Mouse (Mus musculus): ENCODE results near the gene Gm43951. TPM values are rescaled to one million over a fixed set of nuclear protein-coding genes. Genes with fewer than 3 reads are reported as not detected.

Gene Gm43951
- polyA plus RNA-seq (2012; fragmentation: generic; extraction: Trizol): 0.10 TPM

DNA sequence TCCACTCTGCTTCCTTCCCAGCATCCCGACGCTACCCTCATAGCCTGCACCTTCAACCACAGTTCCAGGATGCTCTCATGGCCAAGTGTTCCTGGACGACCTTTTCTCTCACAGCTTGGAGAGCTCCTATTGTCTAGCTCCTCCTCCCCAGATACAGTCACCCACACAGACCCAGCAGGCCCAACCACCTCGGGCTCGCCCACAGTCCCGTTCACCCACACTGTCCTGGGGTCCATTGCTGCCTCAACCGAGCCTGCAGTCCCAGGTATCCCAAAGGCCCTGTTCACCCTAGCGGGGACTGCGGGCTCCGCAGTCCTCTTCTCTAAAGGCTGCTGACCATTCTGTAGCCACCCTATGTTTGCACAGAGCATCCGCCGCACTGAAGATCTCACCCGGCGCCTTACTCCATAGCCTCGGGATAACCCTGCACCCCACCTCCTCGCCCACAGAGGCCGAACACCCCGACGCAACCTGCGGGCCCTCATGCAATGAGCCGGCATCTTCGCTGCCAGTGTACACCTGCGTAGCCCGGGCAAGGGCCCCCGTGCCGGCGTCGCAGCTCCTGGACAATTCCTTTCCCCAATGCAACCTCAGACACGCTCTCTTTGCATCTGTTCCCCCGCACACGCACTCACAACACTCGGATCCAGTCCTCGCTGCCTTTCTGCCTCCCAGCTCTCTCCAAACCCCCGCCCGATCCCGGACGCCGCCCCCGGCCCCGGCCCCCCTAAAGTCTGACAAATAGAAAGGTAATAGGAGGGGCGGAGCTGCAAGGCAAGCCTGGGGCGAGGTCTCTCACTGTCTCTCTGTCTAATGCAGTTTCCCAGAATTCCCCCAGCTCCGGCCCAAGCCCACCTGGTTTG lies at the start of gene Gm43951:
Gm43951 (minus strand) TSS at position 500 of the 863 bp plus-strand sequence.
- peak within 1 kb of the TSS; percentile 98 for H3K4me3 ChIP-seq
- TF ChIP-seq MYOG (IDR thresholded peaks at IDR 0.05; ENCODE audit: control insufficient read depth in 1 of 3, insufficient read depth in 1 of 3, insufficient read length in 2 of 3, low read depth in 2 of 3): no peak
- no peak for TF ChIP-seq SRF (IDR thresholded peaks at IDR 0.05; ENCODE audit: control insufficient read depth, insufficient read length, low read depth)
- TF ChIP-seq USF1 (IDR thresholded peaks at IDR 0.05; ENCODE audit: low read depth): no peak
- TF ChIP-seq POLR2A (IDR thresholded peaks at IDR 0.05; ENCODE audit: insufficient read length, low read depth): peak; percentile 20
- no peak for TF ChIP-seq CEBPB (IDR thresholded peaks at IDR 0.05; ENCODE audit: insufficient read depth, poor library complexity, severe bottlenecking)
- peak in 1 of 3 experiments; percentile 10 for TF ChIP-seq MYOD1 (IDR thresholded peaks at IDR 0.05; ENCODE audit: control insufficient read depth in 1 of 3, insufficient read length in 2 of 3, low read depth in 2 of 3)
- H3K36me3 ChIP-seq (ENCODE audit: control insufficient read depth, insufficient read depth): peaks cover 12% of the 10 kb centered on the region
- H3K4me2 ChIP-seq (ENCODE audit: low read depth): peak within 1 kb of the TSS; percentile 81
- H3K27me3 ChIP-seq (ENCODE audit: control insufficient read depth, insufficient read depth, insufficient read length): no peaks in the 10 kb centered on the region
- peaks cover 43% of the 10 kb centered on the region for H3K79me2 ChIP-seq (ENCODE audit: control insufficient read depth, insufficient read depth)
- H3ac ChIP-seq (ENCODE audit: control insufficient read depth, insufficient read length): peak within 1 kb of the TSS; percentile 71

DNA sequence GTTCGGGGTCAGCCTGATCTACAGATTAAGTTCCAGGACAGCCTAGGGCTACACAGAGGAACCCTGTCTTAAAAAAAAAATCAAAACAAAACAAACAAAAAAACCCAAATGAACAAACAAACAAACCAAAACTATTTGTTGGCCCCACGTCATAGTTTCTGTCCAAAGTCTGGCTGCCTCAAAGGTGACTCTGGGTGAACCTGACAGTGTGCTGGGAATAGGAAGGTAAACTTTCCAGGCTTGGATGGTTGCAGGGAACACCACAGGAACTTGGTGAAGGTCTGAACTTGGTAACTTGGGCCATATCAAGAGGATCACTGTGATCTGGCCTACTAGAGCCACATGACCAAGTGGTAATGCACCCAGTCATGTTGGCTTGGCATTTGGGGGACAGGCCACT lies 49.8 kb upstream of the Gm43951 start:
- Histone ChIP-seq H3K4me2 (ENCODE audit: low read depth) (no peak overlapping the region), H3ac (ENCODE audit: control insufficient read depth, insufficient read length) (no peak overlapping the region), H3K27me3 (ENCODE audit: control insufficient read depth, insufficient read depth, insufficient read length) (peaks cover 5% of the 10 kb centered on the region), H3K79me2 (ENCODE audit: control insufficient read depth, insufficient read depth) (no peaks in the 10 kb centered on the region), H3K36me3 (ENCODE audit: control insufficient read depth, insufficient read depth) (no peaks in the 10 kb centered on the region), H3K4me3 (no peak overlapping the region)
- no peak for TF ChIP-seq TCF12 (IDR thresholded peaks at IDR 0.05; ENCODE audit: insufficient read depth, poor library complexity, severe bottlenecking)

DNA sequence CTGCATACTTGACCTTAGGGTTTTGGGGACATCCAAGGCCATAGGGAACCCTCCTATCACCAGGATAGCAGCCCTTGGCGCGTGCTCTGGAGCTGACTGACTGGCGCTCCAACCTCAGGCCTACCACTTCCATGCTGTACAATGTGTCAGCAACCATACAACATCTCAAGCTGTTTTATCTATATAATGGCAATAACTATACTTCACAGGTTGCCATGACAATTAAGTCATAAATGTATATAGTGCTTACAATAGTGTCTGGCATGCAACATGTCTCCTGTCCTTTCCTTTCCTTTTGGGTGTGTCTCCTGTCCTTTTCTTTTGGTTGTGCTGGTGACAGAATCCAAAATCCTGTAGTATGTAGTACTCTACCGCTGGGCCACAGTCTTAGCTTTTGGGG lies 49.0 kb upstream of the Gm43951 start:
- no peaks in the 10 kb centered on the region for H3K79me2 ChIP-seq (ENCODE audit: control insufficient read depth, insufficient read depth)
- H3K4me3 ChIP-seq: no peak overlapping the region
- H3K27me3 ChIP-seq (ENCODE audit: control insufficient read depth, insufficient read depth, insufficient read length): peaks cover 5% of the 10 kb centered on the region
- no peak for TF ChIP-seq CEBPB (IDR thresholded peaks at IDR 0.05; ENCODE audit: insufficient read depth, poor library complexity, severe bottlenecking)
- TF ChIP-seq REST (IDR thresholded peaks at IDR 0.05; ENCODE audit: insufficient read depth, insufficient read length): no peak
- TF ChIP-seq USF1 (IDR thresholded peaks at IDR 0.05; ENCODE audit: low read depth): no peak
- no peak for TF ChIP-seq TCF12 (IDR thresholded peaks at IDR 0.05; ENCODE audit: insufficient read depth, poor library complexity, severe bottlenecking)
- no peak for TF ChIP-seq E2F4 (IDR thresholded peaks at IDR 0.05; ENCODE audit: insufficient read depth)
- TF ChIP-seq TCF3 (IDR thresholded peaks at IDR 0.05; ENCODE audit: insufficient read length, low read depth): no peak
- TF ChIP-seq MYOG (IDR thresholded peaks at IDR 0.05; ENCODE audit: control insufficient read depth in 1 of 3, insufficient read depth in 1 of 3, insufficient read length in 2 of 3, low read depth in 2 of 3): no peak
- no peak for TF ChIP-seq POLR2A (IDR thresholded peaks at IDR 0.05; ENCODE audit: insufficient read length, low read depth)
- no peak for TF ChIP-seq POLR2AphosphoS2 (IDR thresholded peaks at IDR 0.05; ENCODE audit: insufficient read length, low read depth)
- no peak for TF ChIP-seq MYOD1 (IDR thresholded peaks at IDR 0.05; ENCODE audit: control insufficient read depth in 1 of 3, insufficient read length in 2 of 3, low read depth in 2 of 3)
- no peak for TF ChIP-seq SRF (IDR thresholded peaks at IDR 0.05; ENCODE audit: control insufficient read depth, insufficient read length, low read depth)
- TF ChIP-seq MAX (IDR thresholded peaks at IDR 0.05; ENCODE audit: low read depth): no peak
- no peak overlapping the region for H3ac ChIP-seq (ENCODE audit: control insufficient read depth, insufficient read length)
- H3K36me3 ChIP-seq (ENCODE audit: control insufficient read depth, insufficient read depth): no peaks in the 10 kb centered on the region
- H3K4me2 ChIP-seq (ENCODE audit: low read depth): no peak overlapping the region

DNA sequence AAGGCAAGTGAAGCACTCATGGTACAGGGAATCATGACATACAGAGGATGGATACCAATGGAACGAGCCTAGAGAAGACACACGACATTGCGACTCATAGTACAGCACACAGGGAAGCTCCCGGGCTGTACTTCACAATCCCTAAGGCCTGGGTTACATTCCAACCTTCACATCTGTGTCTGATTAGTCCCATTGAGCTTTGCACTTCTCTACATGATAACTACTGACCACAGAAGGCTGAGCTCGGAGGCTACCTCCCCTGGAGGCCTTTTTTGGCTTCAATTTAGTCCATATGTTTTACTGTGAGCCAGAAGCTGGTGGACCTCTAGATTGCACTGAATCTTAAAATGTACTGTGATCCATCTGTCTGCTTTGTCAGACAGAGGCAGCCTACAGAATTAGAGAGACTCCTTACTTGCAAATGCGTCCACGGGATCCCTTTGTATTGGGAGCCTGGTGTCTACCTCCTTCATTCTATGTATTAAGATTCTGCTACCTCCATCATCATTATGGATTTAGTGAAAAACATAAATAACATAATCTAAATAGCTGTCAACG lies 38.6 kb upstream of the Gm43951 start:
- Histone ChIP-seq H3K27me3 (ENCODE audit: control insufficient read depth, insufficient read depth, insufficient read length) (peaks cover 9% of the 10 kb centered on the region), H3K4me2 (ENCODE audit: low read depth) (no peak overlapping the region), H3K36me3 (ENCODE audit: control insufficient read depth, insufficient read depth) (no peaks in the 10 kb centered on the region), H3ac (ENCODE audit: control insufficient read depth, insufficient read length) (no peak overlapping the region), H3K4me3 (no peak overlapping the region), H3K79me2 (ENCODE audit: control insufficient read depth, insufficient read depth) (no peaks in the 10 kb centered on the region)
- TF ChIP-seq TCF12 (IDR thresholded peaks at IDR 0.05; ENCODE audit: insufficient read depth, poor library complexity, severe bottlenecking) (no peak), MYOD1 (IDR thresholded peaks at IDR 0.05; ENCODE audit: control insufficient read depth in 1 of 3, insufficient read length in 2 of 3, low read depth in 2 of 3) (no peak), E2F4 (IDR thresholded peaks at IDR 0.05; ENCODE audit: insufficient read depth) (no peak), SRF (IDR thresholded peaks at IDR 0.05; ENCODE audit: control insufficient read depth, insufficient read length, low read depth) (no peak), POLR2A (IDR thresholded peaks at IDR 0.05; ENCODE audit: insufficient read length, low read depth) (no peak), REST (IDR thresholded peaks at IDR 0.05; ENCODE audit: insufficient read depth, insufficient read length) (no peak), MYOG (IDR thresholded peaks at IDR 0.05; ENCODE audit: control insufficient read depth in 1 of 3, insufficient read depth in 1 of 3, insufficient read length in 2 of 3, low read depth in 2 of 3) (no peak), MAX (IDR thresholded peaks at IDR 0.05; ENCODE audit: low read depth) (no peak)
